Mouse (Mus musculus): ENCODE results near the gene Prorsd1. TPM values are rescaled to one million over a fixed set of nuclear protein-coding genes. Genes with fewer than 3 reads are reported as not detected.
A peak's percentile ranks its signal among the peaks of the same experiment; 100 is the strongest.

Gene Prorsd1
- 27.6 and 32.2 TPM in 2 replicates for polyA plus RNA-seq (2015; fragmentation: Nextera tagmentation; extraction: Ambion mirVana)

DNA sequence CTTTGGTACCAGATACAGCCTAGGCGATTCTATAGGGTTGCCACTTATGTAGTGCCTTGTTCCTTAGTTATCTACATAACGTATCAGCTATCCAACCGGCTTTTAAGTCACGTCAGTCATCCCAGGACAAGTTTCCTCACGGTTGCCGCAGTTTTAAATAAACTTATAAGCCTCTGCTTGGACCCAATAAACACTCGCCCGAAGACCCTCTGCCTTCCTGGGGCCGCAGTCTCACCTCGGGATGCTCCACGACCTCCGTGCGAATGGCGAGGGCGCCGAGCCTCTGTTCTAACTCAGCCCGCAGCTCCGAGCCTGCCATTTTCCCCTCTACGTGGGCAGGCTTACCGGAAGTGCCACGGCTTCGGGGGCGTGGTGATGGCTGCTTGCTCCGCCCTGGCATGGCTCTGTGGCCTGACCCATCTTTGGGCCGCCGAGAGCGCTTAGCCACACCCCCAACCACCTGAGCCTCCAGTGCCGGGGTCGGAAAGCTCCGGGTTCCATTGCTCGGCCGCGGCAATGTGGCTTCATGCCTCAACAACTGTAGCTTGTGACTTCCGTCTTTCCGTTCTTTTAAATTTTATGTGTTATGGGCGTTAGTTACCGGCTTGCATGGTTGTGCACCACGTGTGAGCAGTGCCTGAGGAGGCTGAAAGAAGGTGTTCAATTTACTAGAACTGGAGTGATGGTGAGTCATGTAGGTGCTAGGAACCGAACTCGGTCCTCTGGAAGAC lies at the start of gene Prorsd1:
Gene Prorsd1, minus strand, starts transcription at position 352 of the 731 bp plus-strand sequence.
- Histone ChIP-seq H3K4me3 (replicated peaks; ENCODE audit: low read length) (peak within 1 kb of the TSS; percentile 83), H3K4me2 (ENCODE audit: low read depth, low read length) (peak within 1 kb of the TSS; percentile 75), H3K27ac (ENCODE audit: low read length) (peak within 1 kb of the TSS; percentile 85), H3K36me3 (ENCODE audit: control insufficient read depth, insufficient read depth, low read length) (no peaks in the 10 kb centered on the region), H3K27me3 (ENCODE audit: control insufficient read depth, insufficient read depth, low read length) (no peaks in the 10 kb centered on the region), H3K4me1 (ENCODE audit: control insufficient read depth, insufficient read depth, low read length) (peaks cover 4% of the 10 kb centered on the region; the same call in 1 of the 2 replicates), H3K9ac (ENCODE audit: low read length) (peak within 1 kb of the TSS; percentile 81), H3K9me3 (replicated peaks; ENCODE audit: control insufficient read depth, low read length) (no peaks in the 10 kb centered on the region)
- ATAC-seq (ENCODE audit: insufficient read depth, low FRiP score): peak; percentile 99
- 3% methylated on average over 40 of the region's 40 CpGs for WGBS

DNA sequence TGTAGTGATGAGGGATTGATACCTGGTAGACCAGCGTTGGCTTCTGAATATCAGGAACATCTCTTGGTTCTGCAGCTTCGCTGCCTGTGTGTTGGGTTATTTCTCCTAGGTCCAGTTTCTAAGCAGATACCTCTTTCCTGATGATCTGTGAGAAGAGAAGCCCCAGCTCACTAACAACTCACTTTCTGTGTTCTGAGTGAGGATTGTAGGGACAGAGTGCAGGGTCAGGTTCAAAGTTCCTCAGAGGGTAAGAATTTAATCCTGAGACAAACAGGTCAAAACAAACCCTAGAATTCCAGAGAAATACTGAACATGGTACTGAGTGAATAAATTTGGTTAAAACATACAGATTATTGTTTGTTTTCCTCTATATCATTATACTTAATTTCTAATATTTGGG lies 48.6 kb upstream of the Prorsd1 start:
- no peak for ATAC-seq (ENCODE audit: insufficient read depth, low FRiP score)
- WGBS: 89% methylated on average over 2 of the region's 2 CpGs

DNA sequence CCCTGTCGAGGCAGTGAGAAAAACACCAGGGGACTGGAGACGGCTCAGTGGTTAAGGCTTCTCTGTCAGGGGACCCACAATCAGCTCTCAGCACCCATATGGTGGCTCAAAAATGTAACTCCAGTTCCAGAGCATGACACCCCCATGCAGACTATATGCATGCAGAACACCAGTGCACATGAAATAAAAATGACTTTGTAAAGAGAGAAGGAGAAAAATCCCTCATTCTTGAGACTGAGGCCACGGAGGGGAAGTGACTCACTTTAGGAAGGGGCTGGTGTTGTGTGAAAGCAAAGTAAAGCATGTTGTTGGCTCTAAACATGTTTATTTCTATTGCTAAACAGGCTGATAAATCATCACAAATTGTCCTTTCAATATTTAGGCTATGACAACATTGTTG lies 46.2 kb upstream of the Prorsd1 start:
- ATAC-seq (ENCODE audit: insufficient read depth, low FRiP score): no peak
- no peaks in the 10 kb centered on the region for H3K27me3 ChIP-seq (ENCODE audit: control insufficient read depth, insufficient read depth, low read length)
- no peak overlapping the region for H3K9ac ChIP-seq (ENCODE audit: low read length)
- 78% methylated on average over 3 of the region's 3 CpGs for WGBS
- no peak overlapping the region for H3K4me2 ChIP-seq (ENCODE audit: low read depth, low read length)
- no peaks in the 10 kb centered on the region for H3K36me3 ChIP-seq (ENCODE audit: control insufficient read depth, insufficient read depth, low read length)
- no peak overlapping the region for H3K4me3 ChIP-seq (replicated peaks; ENCODE audit: low read length)
- H3K27ac ChIP-seq (ENCODE audit: low read length): no peak overlapping the region
- H3K4me1 ChIP-seq (ENCODE audit: control insufficient read depth, insufficient read depth, low read length): no peaks in the 10 kb centered on the region
- no peaks in the 10 kb centered on the region for H3K9me3 ChIP-seq (replicated peaks; ENCODE audit: control insufficient read depth, low read length)

More for the DNA sequence above, 48.6 kb upstream of the Prorsd1 start:
- no peak overlapping the region for H3K4me3 ChIP-seq (replicated peaks; ENCODE audit: low read length)
- no peaks in the 10 kb centered on the region for H3K4me1 ChIP-seq (ENCODE audit: control insufficient read depth, insufficient read depth, low read length)
- no peaks in the 10 kb centered on the region for H3K9me3 ChIP-seq (replicated peaks; ENCODE audit: control insufficient read depth, low read length)
- no peak overlapping the region for H3K9ac ChIP-seq (ENCODE audit: low read length)
- no peak overlapping the region for H3K27ac ChIP-seq (ENCODE audit: low read length)
- no peaks in the 10 kb centered on the region for H3K36me3 ChIP-seq (ENCODE audit: control insufficient read depth, insufficient read depth, low read length)
- H3K27me3 ChIP-seq (ENCODE audit: control insufficient read depth, insufficient read depth, low read length): no peaks in the 10 kb centered on the region
- no peak overlapping the region for H3K4me2 ChIP-seq (ENCODE audit: low read depth, low read length)

DNA sequence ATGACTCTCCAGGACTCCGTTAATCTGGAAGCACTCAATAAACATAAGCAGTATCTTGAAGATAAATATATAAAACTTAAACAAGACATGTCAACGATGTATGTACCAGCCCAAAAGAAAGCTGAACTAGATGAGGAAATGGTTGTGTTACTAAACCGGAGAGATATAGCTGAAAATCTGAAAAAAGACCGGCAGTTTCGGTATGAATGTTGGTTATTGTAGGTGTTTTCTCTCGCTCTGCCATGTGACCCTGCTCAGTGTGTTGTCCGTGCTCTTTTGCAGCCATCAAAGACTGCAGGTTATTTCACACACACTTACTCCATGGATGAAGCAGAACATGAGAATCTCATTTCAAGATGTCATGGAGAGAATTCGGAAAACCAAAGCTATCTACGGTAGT lies 45.6 kb upstream of the Prorsd1 start:
- H3K9ac ChIP-seq (ENCODE audit: low read length): no peak overlapping the region
- ATAC-seq (ENCODE audit: insufficient read depth, low FRiP score): no peak
- H3K4me2 ChIP-seq (ENCODE audit: low read depth, low read length): no peak overlapping the region
- no peaks in the 10 kb centered on the region for H3K4me1 ChIP-seq (ENCODE audit: control insufficient read depth, insufficient read depth, low read length)
- WGBS: 82% methylated on average over 9 of the region's 9 CpGs
- H3K4me3 ChIP-seq (replicated peaks; ENCODE audit: low read length): no peak overlapping the region
- no peaks in the 10 kb centered on the region for H3K9me3 ChIP-seq (replicated peaks; ENCODE audit: control insufficient read depth, low read length)
- no peaks in the 10 kb centered on the region for H3K36me3 ChIP-seq (ENCODE audit: control insufficient read depth, insufficient read depth, low read length)
- H3K27me3 ChIP-seq (ENCODE audit: control insufficient read depth, insufficient read depth, low read length): no peaks in the 10 kb centered on the region
- no peak overlapping the region for H3K27ac ChIP-seq (ENCODE audit: low read length)

DNA sequence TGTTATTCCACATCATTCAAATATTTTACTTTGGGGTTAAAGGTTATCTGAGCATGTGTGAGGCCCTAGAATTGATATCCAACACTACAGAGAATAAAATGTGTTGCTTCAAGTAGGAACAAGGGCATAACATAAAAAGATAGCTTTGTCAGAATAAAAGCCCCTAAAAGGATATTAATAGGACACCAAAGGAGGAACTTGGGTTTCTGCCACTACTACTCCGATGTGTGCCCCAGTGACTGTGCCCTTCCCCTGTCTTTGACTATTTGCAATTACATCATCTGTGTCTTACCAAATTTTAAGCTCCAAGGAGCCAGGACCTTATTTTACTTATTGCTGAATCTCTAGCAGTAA lies 34.6 kb upstream of the Prorsd1 start:
- Histone ChIP-seq H3K27me3 (ENCODE audit: control insufficient read depth, insufficient read depth, low read length) (no peaks in the 10 kb centered on the region), H3K4me3 (replicated peaks; ENCODE audit: low read length) (no peak overlapping the region), H3K27ac (ENCODE audit: low read length) (no peak overlapping the region), H3K36me3 (ENCODE audit: control insufficient read depth, insufficient read depth, low read length) (peaks cover 11% of the 10 kb centered on the region), H3K9ac (ENCODE audit: low read length) (no peak overlapping the region), H3K9me3 (replicated peaks; ENCODE audit: control insufficient read depth, low read length) (no peaks in the 10 kb centered on the region), H3K4me2 (ENCODE audit: low read depth, low read length) (no peak overlapping the region), H3K4me1 (ENCODE audit: control insufficient read depth, insufficient read depth, low read length) (peaks cover 5% of the 10 kb centered on the region)
- ATAC-seq (ENCODE audit: insufficient read depth, low FRiP score): no peak
- WGBS: 89% methylated on average over 1 of the region's 1 CpGs

DNA sequence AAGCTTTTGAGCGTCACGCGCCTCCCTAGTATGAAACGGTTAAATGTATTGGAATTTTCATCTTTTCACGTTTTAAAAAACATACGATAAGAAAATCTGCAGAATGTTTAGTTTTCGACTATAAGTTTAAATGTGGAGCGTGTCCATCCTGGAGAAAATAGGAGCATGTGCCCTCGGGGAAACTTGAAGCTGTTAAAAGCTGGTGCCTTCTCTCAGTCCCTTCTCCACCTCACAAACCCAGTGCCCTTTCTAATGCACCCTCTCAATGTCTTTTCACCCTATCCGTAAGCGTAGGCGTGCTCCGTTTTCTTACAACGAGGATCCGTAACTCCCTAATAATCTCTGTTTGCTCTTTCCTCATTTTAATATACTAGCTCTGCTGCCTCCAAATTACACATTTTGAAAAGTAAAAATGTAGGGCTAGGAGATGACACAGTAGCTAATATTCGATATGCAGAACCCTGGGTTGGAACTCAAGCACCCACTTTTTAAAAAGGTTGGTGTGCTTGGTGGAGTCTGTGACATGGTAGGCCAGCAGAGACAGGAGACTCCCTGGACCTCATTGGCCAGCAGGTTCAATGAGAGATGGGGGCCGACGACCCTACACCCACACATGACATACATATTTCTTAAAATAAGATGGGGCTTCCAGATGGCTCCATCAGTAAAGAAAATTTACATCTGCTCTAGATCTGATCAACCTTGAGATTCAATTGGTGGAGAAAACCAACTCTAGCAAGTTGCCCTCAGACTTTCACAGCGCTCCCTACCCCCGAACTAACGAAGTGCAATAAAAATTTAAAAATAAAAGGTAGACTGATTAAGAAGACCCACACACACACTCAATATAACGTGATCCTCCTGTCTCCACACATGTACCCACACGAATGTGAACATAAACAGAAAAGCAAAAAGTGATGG lies 33.9 kb upstream of the Prorsd1 start:
- Histone ChIP-seq H3K27ac (ENCODE audit: low read length) (peak overlapping the region; percentile 54; the same call in 1 of the 2 replicates), H3K4me2 (ENCODE audit: low read depth, low read length) (peak overlapping the region; percentile 60)
- 20% methylated on average over 23 of the region's 23 CpGs for WGBS

DNA sequence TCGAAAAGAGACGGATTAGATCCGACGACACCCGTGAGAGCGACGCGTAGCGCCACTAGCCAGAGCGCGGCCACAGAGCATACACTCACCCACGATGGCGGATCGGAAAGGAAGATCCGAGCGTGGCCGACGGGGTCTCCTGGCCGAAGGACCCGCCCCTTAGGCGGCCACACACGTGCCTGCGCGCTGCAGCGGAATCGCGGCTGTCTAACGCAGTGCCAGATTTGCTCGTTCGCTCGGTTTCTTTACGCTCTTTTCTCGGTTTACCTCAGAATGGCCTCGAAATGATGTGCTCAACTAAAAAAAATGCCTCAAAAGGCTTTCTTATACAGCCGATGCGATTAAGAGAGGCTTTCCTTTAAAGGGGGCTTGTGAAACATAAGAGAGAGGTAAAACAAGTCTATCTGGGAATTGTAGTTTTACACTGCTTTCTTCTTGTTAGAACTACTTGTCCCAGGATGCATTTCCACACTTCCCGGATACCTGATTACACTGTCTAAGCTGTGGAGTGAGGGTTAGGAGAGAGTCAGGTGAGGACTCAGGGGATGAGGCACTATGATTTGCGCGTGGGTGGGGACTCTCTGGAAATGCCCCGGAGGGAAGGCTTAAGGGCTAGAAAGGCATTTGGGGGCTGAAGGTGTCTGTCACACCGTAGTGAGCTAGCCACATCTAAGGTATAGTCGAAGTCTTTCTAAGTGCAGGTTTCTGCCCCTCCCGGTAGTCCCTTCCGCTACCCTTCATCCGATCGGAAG lies 33.1 kb upstream of the Prorsd1 start, which contains the start of the genes Clhc1 and Rps27a:
Gene Clhc1, plus strand, starts transcription at position 199 of the 752 bp plus-strand sequence.
Gene Rps27a, minus strand, starts transcription at position 358 of the 752 bp plus-strand sequence.
- H3K36me3 ChIP-seq (ENCODE audit: control insufficient read depth, insufficient read depth, low read length): peaks cover 18% of the 10 kb centered on the region
- H3K27me3 ChIP-seq (ENCODE audit: control insufficient read depth, insufficient read depth, low read length): no peaks in the 10 kb centered on the region
- peak; percentile 98 for ATAC-seq (ENCODE audit: insufficient read depth, low FRiP score)
- peak within 1 kb of the TSS; percentile 97 for H3K9ac ChIP-seq (ENCODE audit: low read length)
- peak within 1 kb of the TSS; percentile 69 for H3K4me2 ChIP-seq (ENCODE audit: low read depth, low read length)
- under 1% methylated on average over 46 of the region's 46 CpGs for WGBS
- peaks cover 5% of the 10 kb centered on the region for H3K4me1 ChIP-seq (ENCODE audit: control insufficient read depth, insufficient read depth, low read length)
- peak within 1 kb of the TSS; percentile 87 for H3K4me3 ChIP-seq (replicated peaks; ENCODE audit: low read length)
- H3K9me3 ChIP-seq (replicated peaks; ENCODE audit: control insufficient read depth, low read length): no peaks in the 10 kb centered on the region
- peak within 1 kb of the TSS; percentile 79 for H3K27ac ChIP-seq (ENCODE audit: low read length)

More for the DNA sequence above, 33.9 kb upstream of the Prorsd1 start:
- H3K4me3 ChIP-seq (replicated peaks; ENCODE audit: low read length): peak overlapping the region; percentile 87
- ATAC-seq (ENCODE audit: insufficient read depth, low FRiP score): no peak
- peaks cover 17% of the 10 kb centered on the region for H3K36me3 ChIP-seq (ENCODE audit: control insufficient read depth, insufficient read depth, low read length)
- H3K4me1 ChIP-seq (ENCODE audit: control insufficient read depth, insufficient read depth, low read length): peaks cover 5% of the 10 kb centered on the region
- H3K9ac ChIP-seq (ENCODE audit: low read length): peak overlapping the region; percentile 97
- no peaks in the 10 kb centered on the region for H3K9me3 ChIP-seq (replicated peaks; ENCODE audit: control insufficient read depth, low read length)
- H3K27me3 ChIP-seq (ENCODE audit: control insufficient read depth, insufficient read depth, low read length): no peaks in the 10 kb centered on the region

DNA sequence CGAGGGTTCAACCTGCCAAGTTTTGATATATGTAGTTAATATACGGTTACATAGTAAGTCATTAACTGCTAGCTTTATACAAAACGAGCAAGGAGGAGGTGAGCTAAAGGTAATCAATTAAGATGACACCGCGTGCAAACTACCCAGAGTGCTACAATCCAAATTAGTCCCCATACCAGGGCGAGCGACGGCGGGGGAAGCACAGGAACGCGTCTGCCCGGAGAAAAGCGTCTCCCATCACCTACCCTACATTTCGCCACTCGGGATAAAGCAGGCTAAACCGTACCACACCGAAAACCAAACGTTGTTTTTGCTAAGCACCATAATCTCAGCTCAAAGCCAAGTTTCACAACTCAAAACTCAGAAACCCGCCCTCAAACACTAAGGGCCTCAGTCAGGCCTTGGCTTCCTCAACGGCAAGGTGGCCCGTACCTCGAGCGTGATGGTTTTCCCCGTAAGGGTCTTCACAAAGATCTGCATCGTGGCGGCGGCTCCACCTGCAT lies 32.5 kb upstream of the Prorsd1 start:
- H3K4me1 ChIP-seq (ENCODE audit: control insufficient read depth, insufficient read depth, low read length): peaks cover 5% of the 10 kb centered on the region
- H3K9me3 ChIP-seq (replicated peaks; ENCODE audit: control insufficient read depth, low read length): no peaks in the 10 kb centered on the region
- no peaks in the 10 kb centered on the region for H3K27me3 ChIP-seq (ENCODE audit: control insufficient read depth, insufficient read depth, low read length)
- peaks cover 19% of the 10 kb centered on the region for H3K36me3 ChIP-seq (ENCODE audit: control insufficient read depth, insufficient read depth, low read length)
- H3K27ac ChIP-seq (ENCODE audit: low read length): peak overlapping the region; percentile 79
- peak overlapping the region; percentile 97 for H3K9ac ChIP-seq (ENCODE audit: low read length)
- peak; percentile 34; the same call in 1 of the 2 replicates for ATAC-seq (ENCODE audit: insufficient read depth, low FRiP score)
- peak overlapping the region; percentile 69 for H3K4me2 ChIP-seq (ENCODE audit: low read depth, low read length)
- WGBS: under 1% methylated on average over 27 of the region's 27 CpGs
- peak overlapping the region; percentile 87 for H3K4me3 ChIP-seq (replicated peaks; ENCODE audit: low read length)

Measured in stomach, embryonic 16.5 days (tissue).